Mouse (Mus musculus): ENCODE data around the gene Zfhx2.

GRCm38 (mm10) chr14:55029034-55029698 lies 63.0 kb downstream of the Zfhx2 start:
- TF ChIP-seq CTCF (IDR thresholded peaks at IDR 0.05; ENCODE audit: low read depth, low read length) = peak; percentile 52; the same call in 1 of the 2 replicates
- no peak for TF ChIP-seq POLR2A (IDR thresholded peaks at IDR 0.05; ENCODE audit: borderline replicate concordance, low read depth, low read length)
